Comparison of ENCODE assay signal across 18 mouse cellular contexts in the genomic region with DNA sequence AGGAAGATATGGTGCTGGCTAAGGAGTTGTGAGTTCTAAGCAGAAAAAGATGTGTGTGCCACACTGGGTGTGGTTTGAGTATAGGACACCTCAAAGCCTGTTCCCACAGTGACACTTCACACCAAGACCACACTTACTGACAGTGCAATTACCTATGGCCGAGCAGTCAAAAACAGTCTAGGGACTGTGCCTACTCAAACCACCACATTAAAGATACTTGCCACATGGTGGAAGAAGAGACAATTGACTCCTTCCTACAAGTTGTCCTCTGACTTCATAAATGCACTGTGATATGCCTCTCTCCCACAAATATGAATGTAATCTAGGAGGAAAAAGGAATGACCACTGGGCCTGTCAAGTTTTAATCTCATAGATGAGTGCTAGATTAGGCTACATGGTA. TPM values are rescaled to one million over a fixed set of nuclear protein-coding genes. Genes with fewer than 3 reads are reported as not detected.
A peak's percentile ranks its signal among the peaks of the same experiment; 100 is the strongest.
DNase-seq lines count a peak whose midpoint lies in the region; ATAC-seq and TF ChIP-seq lines count a peak whose summit lies in the region.
"Had no signal": no experiment of that assay in that cellular context is flagged by ENCODE, and none has a peak within 500 bp of the region (broad histone marks: within the 10 kb centered on the region; RNA-seq: fewer than 3 reads in every experiment).

No protein-coding gene starts in this region.

- no peak for DNase-seq in liver, adult 2 months (ENCODE audit: extremely low read depth, low read depth, low spot score)
- no peak for DNase-seq in liver, postnatal 0 days
- DNase-seq in MEL (ENCODE audit: low read depth, low spot score), result no peak
- no peak for DNase-seq in adrenal gland, adult 18-20 months (ENCODE audit: low spot score in 2 of 2)
- no peak for DNase-seq in adrenal gland, postnatal 10 days
- no peak for DNase-seq in ovary, postnatal 14 days (ENCODE audit: low spot score)
- DNase-seq: adrenal gland, postnatal 14 days; cerebellum, adult 11-12 months; cerebellum, adult 9-10 months; cerebellum, postnatal 25 days; forebrain, postnatal 0 days; gastrocnemius, adult 2 months; gastrocnemius, postnatal 25 days had no signal

- TF ChIP-seq EP300 in liver, postnatal 0 days (IDR thresholded peaks at IDR 0.05; ENCODE audit: low read depth), result no peak
- TF ChIP-seq EP300 in MEL (IDR thresholded peaks at IDR 0.05; ENCODE audit: low read depth in 1 of 2, low read length in 2 of 2), result no peak

- peaks cover 11% of the 10 kb centered on the region; the same call in 1 of the 2 replicates for H3K4me1 ChIP-seq in liver, adult 2 months (ENCODE audit: control insufficient read depth, insufficient read depth, low read length)
- 0 out of 2 replicates have a peak, but pooled peaks cover 3% of the 10 kb centered on the region for H3K4me1 ChIP-seq in liver, postnatal 0 days (ENCODE audit: insufficient read depth)
- H3K4me1 ChIP-seq in MEL (ENCODE audit: control insufficient read depth in 1 of 2, insufficient read depth in 2 of 2, low read length in 2 of 2), result no peaks in the 10 kb centered on the region
- H3K4me1 ChIP-seq: embryonic facial prominence, embryonic 12.5 days; hindbrain, embryonic 10.5 days had no signal

- ATAC-seq in liver, postnatal 0 days, result no peak
- 0 out of 2 replicates have a peak, but pooled peaks have one; percentile 15 for ATAC-seq in megakaryocyte, adult 5-6 weeks (ENCODE audit: poor library complexity, severe bottlenecking)
- ATAC-seq: forebrain, postnatal 0 days had no signal

- 0 out of 2 replicates have a peak overlapping the region, but pooled peaks have one; percentile 21 for H3K27ac ChIP-seq in liver, adult 2 months (replicated peaks; ENCODE audit: insufficient read depth, low read depth, low read length)
- H3K27ac ChIP-seq in liver, postnatal 0 days (ENCODE audit: low read depth), result no peak overlapping the region
- H3K27ac ChIP-seq in MEL (ENCODE audit: control insufficient read depth, low read depth, low read length), result no peak overlapping the region
- H3K27ac ChIP-seq: embryonic facial prominence, embryonic 12.5 days; gastrocnemius, adult 2 months; hindbrain, embryonic 10.5 days; hindbrain, embryonic 14.5 days had no signal

- no peak overlapping the region for H3K4me2 ChIP-seq in liver, postnatal 0 days (ENCODE audit: low read depth, low read length)
- H3K4me2 ChIP-seq: embryonic facial prominence, embryonic 12.5 days; heart, embryonic 12.5 days; hindbrain, embryonic 14.5 days had no signal

- no peak overlapping the region for H3K4me3 ChIP-seq in liver, adult 2 months (ENCODE audit: insufficient read depth, low read depth, low read length)
- H3K4me3 ChIP-seq in liver, postnatal 0 days (ENCODE audit: low read depth, low read length), result no peak overlapping the region
- no peak overlapping the region for H3K4me3 ChIP-seq in MEL (ENCODE audit: control insufficient read depth in 1 of 2, insufficient read depth in 1 of 2, low read depth in 2 of 2, low read length in 2 of 2)
- H3K4me3 ChIP-seq: embryonic facial prominence, embryonic 12.5 days; gastrocnemius, adult 2 months; heart, embryonic 12.5 days; hindbrain, embryonic 10.5 days had no signal

- no peak for TF ChIP-seq RAD21 in MEL (IDR thresholded peaks at IDR 0.05; ENCODE audit: low read depth, low read length)

- peaks cover 46% of the 10 kb centered on the region for H3K36me3 ChIP-seq in liver, adult 2 months (ENCODE audit: control insufficient read depth, insufficient read depth, low read length)
- peaks cover 25% of the 10 kb centered on the region for H3K36me3 ChIP-seq in liver, postnatal 0 days (replicated peaks; ENCODE audit: insufficient read depth, low read length)
- H3K36me3 ChIP-seq in MEL (ENCODE audit: control insufficient read depth in 1 of 2, insufficient read depth in 2 of 2, low read length in 2 of 2), result peaks cover 12 to 23% of the 10 kb centered on the region in 2 experiments

- H3K79me2 ChIP-seq in liver, adult 2 months (ENCODE audit: control insufficient read depth, insufficient read depth, low read length), result 0 out of 2 replicates have a peak, but pooled peaks cover 2% of the 10 kb centered on the region
- H3K79me2 ChIP-seq in MEL (ENCODE audit: control insufficient read depth, insufficient read depth, low read length, poor library complexity), result no peaks in the 10 kb centered on the region

- 88% methylated on average over 1 of the region's 1 CpGs for WGBS in liver, adult 2 months
- WGBS in liver, postnatal 0 days (ENCODE audit: insufficient replicate concordance), result 73% methylated on average over 1 of the region's 1 CpGs

- TF ChIP-seq CTCF in liver, adult 2 months (IDR thresholded peaks at IDR 0.05; ENCODE audit: low read depth, low read length), result no peak
- TF ChIP-seq CTCF in liver, postnatal 0 days (IDR thresholded peaks at IDR 0.05; ENCODE audit: low read depth), result no peak
- TF ChIP-seq CTCF in MEL (IDR thresholded peaks at IDR 0.05 in 2 of 3, conservative IDR thresholded peaks at IDR 0.05 in 1 of 3; ENCODE audit: control insufficient read depth in 1 of 3, insufficient read depth in 1 of 3, low read depth in 2 of 3, low read length in 3 of 3, poor library complexity in 1 of 3, severe bottlenecking in 1 of 3), result no peak

- no peak for TF ChIP-seq POLR2A in liver, adult 2 months (IDR thresholded peaks at IDR 0.05; ENCODE audit: extremely low read depth, insufficient read depth, low read length)
- TF ChIP-seq POLR2A in MEL (IDR thresholded peaks at IDR 0.05; ENCODE audit: control insufficient read depth in 1 of 2, insufficient read depth in 1 of 2, low read depth in 1 of 2, low read length in 2 of 2, poor library complexity in 1 of 2), result peak in 1 of 2 experiments; percentile 50; a peak in 1 of 4 replicates

- no peaks in the 10 kb centered on the region for H3K27me3 ChIP-seq in liver, adult 2 months (ENCODE audit: control insufficient read depth, insufficient read depth, low read length)
- H3K27me3 ChIP-seq in liver, postnatal 0 days (ENCODE audit: insufficient read depth, low read length), result no peaks in the 10 kb centered on the region
- H3K27me3 ChIP-seq in MEL (ENCODE audit: control insufficient read depth in 1 of 2, insufficient read depth in 2 of 2, low read length in 2 of 2), result no peaks in the 10 kb centered on the region
- H3K27me3 ChIP-seq: embryonic facial prominence, embryonic 12.5 days; heart, embryonic 12.5 days had no signal

- H3K9ac ChIP-seq in liver, adult 2 months (ENCODE audit: low read depth, low read length), result no peak overlapping the region
- H3K9ac ChIP-seq in liver, postnatal 0 days (replicated peaks), result no peak overlapping the region
- H3K9ac ChIP-seq in MEL (ENCODE audit: control insufficient read depth, low read depth, low read length, poor library complexity, severe bottlenecking), result no peak overlapping the region
- H3K9ac ChIP-seq: embryonic facial prominence, embryonic 12.5 days; forebrain, postnatal 0 days; heart, embryonic 12.5 days; hindbrain, embryonic 14.5 days had no signal

- H3K9me3 ChIP-seq in liver, postnatal 0 days (ENCODE audit: low read length), result no peaks in the 10 kb centered on the region
- H3K9me3 ChIP-seq in MEL (replicated peaks; ENCODE audit: insufficient read depth, low read length), result no peaks in the 10 kb centered on the region
- H3K9me3 ChIP-seq: embryonic facial prominence, embryonic 12.5 days; heart, embryonic 12.5 days; hindbrain, embryonic 10.5 days had no signal

RNA-seq across cellular contexts. Expression of gene Mmachc, which starts 7.2 kb away (rescaled TPM):
- 10.3 and 11.3 TPM in 2 replicates for total RNA-seq in liver, adult 2 months (2014; rRNA removed)
- polyA plus RNA-seq in liver, adult 2 months (2012; rRNA removed), result 15.7 and 17.3 TPM in 2 replicates
- 10.8 and 10.9 TPM in 2 replicates for polyA plus RNA-seq in liver, postnatal 0 days (2015; fragmentation: Nextera tagmentation; extraction: Ambion mirVana)
- 12.2 and 15.1 TPM in 2 replicates for total RNA-seq in MEL (2012; rRNA removed)
- 10 to 100 TPM in 1 of 2 experiments, not detected in 1; 22.8 TPM for polyA plus RNA-seq in MEL (2012; ENCODE audit: insufficient read depth in 1 of 2, insufficient read length in 2 of 2, low read depth in 1 of 2, low replicate concordance in 2 of 2, missing spikeins in 1 of 2)
- 8.1 and 10.9 TPM in 2 replicates for total RNA-seq in megakaryocyte, adult 5-6 weeks (2015)
- total RNA-seq in megakaryocyte, adult 5-6 weeks (2017), result 5.2 and 6.4 TPM in 2 replicates
- total RNA-seq in adrenal gland, adult 18-20 months (2021), result 10 to 100 TPM; 32.3 to 40.3 TPM
- total RNA-seq in adrenal gland, postnatal 10 days (2021), result 10 to 100 TPM; 32.2 to 40.4 TPM

RNA-seq across cellular contexts. Expression of gene Ccdc163, which starts 7.3 kb away (rescaled TPM):
- 2.7 and 4.2 TPM in 2 replicates for total RNA-seq in liver, adult 2 months (2014; rRNA removed)
- polyA plus RNA-seq in liver, adult 2 months (2012; rRNA removed), result 9.3 and 13.1 TPM in 2 replicates
- 6.1 and 8.4 TPM in 2 replicates for polyA plus RNA-seq in liver, postnatal 0 days (2015; fragmentation: Nextera tagmentation; extraction: Ambion mirVana)
- total RNA-seq in MEL (2012; rRNA removed), result 12.3 and 14.2 TPM in 2 replicates
- 10 to 100 TPM in 1 of 2 experiments, not detected in 1; 26.0 TPM for polyA plus RNA-seq in MEL (2012; ENCODE audit: insufficient read depth in 1 of 2, insufficient read length in 2 of 2, low read depth in 1 of 2, low replicate concordance in 2 of 2, missing spikeins in 1 of 2)
- total RNA-seq in megakaryocyte, adult 5-6 weeks (2015), result 34.7 and 36.2 TPM in 2 replicates
- total RNA-seq in megakaryocyte, adult 5-6 weeks (2017), result 19.2 and 23.4 TPM in 2 replicates
- 10 to 100 TPM; 15.4 to 15.5 TPM for total RNA-seq in adrenal gland, adult 18-20 months (2021)
- total RNA-seq in adrenal gland, postnatal 10 days (2021), result 10 to 100 TPM; 18.6 to 20.2 TPM

RNA-seq across cellular contexts. Expression of gene Prdx1, which starts 15.6 kb away (rescaled TPM):
- 868 and 925 TPM in 2 replicates for total RNA-seq in liver, adult 2 months (2014; rRNA removed)
- polyA plus RNA-seq in liver, adult 2 months (2012; rRNA removed), result 376 and 421 TPM in 2 replicates
- polyA plus RNA-seq in liver, postnatal 0 days (2015; fragmentation: Nextera tagmentation; extraction: Ambion mirVana), result 2,167 and 2,192 TPM in 2 replicates
- 223 and 307 TPM in 2 replicates for total RNA-seq in MEL (2012; rRNA removed)
- polyA plus RNA-seq in MEL (2012; ENCODE audit: insufficient read depth in 1 of 2, insufficient read length in 2 of 2, low read depth in 1 of 2, low replicate concordance in 2 of 2, missing spikeins in 1 of 2), result 100 to 1,000 TPM in 1 of 2 experiments, not detected in 1; 416 TPM
- total RNA-seq in megakaryocyte, adult 5-6 weeks (2015), result 556 and 644 TPM in 2 replicates
- 344 and 395 TPM in 2 replicates for total RNA-seq in megakaryocyte, adult 5-6 weeks (2017)
- total RNA-seq in adrenal gland, adult 18-20 months (2021), result 100 to 1,000 TPM; 648 to 719 TPM
- total RNA-seq in adrenal gland, postnatal 10 days (2021), result 100 to 1,000 TPM; 573 to 689 TPM

RNA-seq across cellular contexts. Expression of gene Tesk2, which starts 19.8 kb away (rescaled TPM):
- 11.5 and 13.6 TPM in 2 replicates for total RNA-seq in liver, adult 2 months (2014; rRNA removed)
- polyA plus RNA-seq in liver, adult 2 months (2012; rRNA removed), result 7.2 and 7.8 TPM in 2 replicates
- polyA plus RNA-seq in liver, postnatal 0 days (2015; fragmentation: Nextera tagmentation; extraction: Ambion mirVana), result 5.8 and 6.2 TPM in 2 replicates
- 2.3 and 2.8 TPM in 2 replicates for total RNA-seq in MEL (2012; rRNA removed)
- 1 to 10 TPM in 1 of 2 experiments, not detected in 1; 3.3 TPM for polyA plus RNA-seq in MEL (2012; ENCODE audit: insufficient read depth in 1 of 2, insufficient read length in 2 of 2, low read depth in 1 of 2, low replicate concordance in 2 of 2, missing spikeins in 1 of 2)
- 29.1 and 38.5 TPM in 2 replicates for total RNA-seq in megakaryocyte, adult 5-6 weeks (2015)
- 22.8 and 24.3 TPM in 2 replicates for total RNA-seq in megakaryocyte, adult 5-6 weeks (2017)
- 1 to 10 TPM; 2.6 to 2.7 TPM for total RNA-seq in adrenal gland, adult 18-20 months (2021)
- 1 to 10 TPM; 5.1 to 5.7 TPM for total RNA-seq in adrenal gland, postnatal 10 days (2021)

RNA-seq across cellular contexts. Expression of gene Akr1a1, which starts 49.5 kb away (rescaled TPM):
- 337 and 363 TPM in 2 replicates for total RNA-seq in liver, adult 2 months (2014; rRNA removed)
- 517 and 533 TPM in 2 replicates for polyA plus RNA-seq in liver, adult 2 months (2012; rRNA removed)
- polyA plus RNA-seq in liver, postnatal 0 days (2015; fragmentation: Nextera tagmentation; extraction: Ambion mirVana), result 320 and 321 TPM in 2 replicates
- 258 and 281 TPM in 2 replicates for total RNA-seq in MEL (2012; rRNA removed)
- 100 to 1,000 TPM in 1 of 2 experiments, not detected in 1; 358 TPM for polyA plus RNA-seq in MEL (2012; ENCODE audit: insufficient read depth in 1 of 2, insufficient read length in 2 of 2, low read depth in 1 of 2, low replicate concordance in 2 of 2, missing spikeins in 1 of 2)
- total RNA-seq in megakaryocyte, adult 5-6 weeks (2015), result 465 and 471 TPM in 2 replicates
- total RNA-seq in megakaryocyte, adult 5-6 weeks (2017), result 733 and 897 TPM in 2 replicates
- 100 to 1,000 TPM; 822 to 909 TPM for total RNA-seq in adrenal gland, adult 18-20 months (2021)
- total RNA-seq in adrenal gland, postnatal 10 days (2021), result 100 to 1,000 TPM; 646 to 659 TPM
